Mouse (Mus musculus) heart, embryonic 14.5 days (tissue): ENCODE data around the gene Vwa7. TPM values are rescaled to one million over a fixed set of nuclear protein-coding genes. Genes with fewer than 3 reads are reported as not detected.
A peak's percentile ranks its signal among the peaks of the same experiment; 100 is the strongest.
"Not testable (repeated sequence)": the region's sequence is repeated elsewhere in the genome, so short reads cannot be mapped to it uniquely, and the experiment has no call there.

Source experiments
- ATAC-seq: fragments of 200-750 bp; cut with Nextera tagmentation; 2 replicates; pipeline ENCODE4 v1.8.0; 2017; ENCODE audit warnings: low read depth, moderate TSS enrichment; ENCODE audit not compliant: insufficient number of reproducible peaks, insufficient read depth, low FRiP score
- H3K27ac ChIP-seq, 2 experiments: fragments of 200-500 bp in 1 of 2; fragments of 300-500 bp in 1 of 2; sonication (generic) in 1 of 2; replicated peaks in 1 of 2; 2 replicates each; pipeline ENCODE4 v1.5.1; 2012 to 2014; ENCODE audit warnings: low read depth in 2 of 2, low read length in 2 of 2, control low read depth in 1 of 2, mild to moderate bottlenecking in 1 of 2, mixed read lengths in 1 of 2; ENCODE audit not compliant: control insufficient read depth in 1 of 2, insufficient read depth in 1 of 2
- H3K27me3 ChIP-seq: fragments of 300-500 bp; sonication (generic); 2 replicates; pipeline ENCODE4 v1.6.1; 2014; ENCODE audit warnings: mild to moderate bottlenecking, low read length, control low read depth; ENCODE audit not compliant: control insufficient read depth, insufficient read depth
- H3K36me3 ChIP-seq: fragments of 300-500 bp; sonication (generic); 2 replicates; pipeline ENCODE4 v1.6.1; 2014; ENCODE audit warnings: mild to moderate bottlenecking, control low read depth, low read length, mixed read lengths; ENCODE audit not compliant: control insufficient read depth, insufficient read depth
- H3K4me1 ChIP-seq, 2 experiments: fragments of 200-500 bp in 1 of 2; fragments of 300-500 bp in 1 of 2; sonication (generic) in 1 of 2; 2 replicates each; pipeline ENCODE4 v1.6.1; 2012 to 2014; ENCODE audit warnings: low read length in 2 of 2, control low read depth in 1 of 2, mixed read lengths in 1 of 2; ENCODE audit not compliant: control insufficient read depth in 2 of 2, insufficient read depth in 2 of 2
- H3K4me2 ChIP-seq: fragments of 300-500 bp; sonication (generic); 2 replicates; pipeline ENCODE4 v1.6.1; 2014; ENCODE audit warnings: mild to moderate bottlenecking, low read length
- H3K4me3 ChIP-seq, 2 experiments: fragments of 200-500 bp in 1 of 2; fragments of 300-500 bp in 1 of 2; sonication (generic) in 1 of 2; 2 replicates each; pipeline ENCODE4 v1.5.1; 2012 to 2014; ENCODE audit warnings: low read length in 2 of 2, mild to moderate bottlenecking in 2 of 2, control low read depth in 1 of 2, low read depth in 1 of 2, moderate library complexity in 1 of 2; ENCODE audit not compliant: control insufficient read depth in 1 of 2, insufficient read depth in 1 of 2
- H3K9ac ChIP-seq: fragments of 300-500 bp; sonication (generic); 2 replicates; pipeline ENCODE4 v1.6.1; 2014; ENCODE audit warnings: mild to moderate bottlenecking, low read length
- H3K9me3 ChIP-seq: fragments of 300-500 bp; sonication (generic); 2 replicates; pipeline ENCODE4 v1.6.1; 2016; ENCODE audit warnings: low read length, control low read depth; ENCODE audit not compliant: control insufficient read depth
- WGBS: fragments of 180-500 bp; shearing (Covaris S2); extraction: QIAGEN DNeasy Blood & Tissue Kit; methylation state at CpG from one replicate; pipeline ENCODE4 v1.1.7; 2014; 5-methylcytosine and 5-hydroxymethylcytosine counted together
- polyA plus RNA-seq: library from polyadenylated mRNA; unstranded; fragments of >200 nt; fragmentation: Nextera tagmentation; extraction: Ambion mirVana; gene quantifications from 2 replicates; pipeline ENCODE4 v1.2.1, GENCODE M21; 2014

The Vwa7 gene
- polyA plus RNA-seq, 1 experiment from 2014 or later, result 0.42 TPM

DNA sequence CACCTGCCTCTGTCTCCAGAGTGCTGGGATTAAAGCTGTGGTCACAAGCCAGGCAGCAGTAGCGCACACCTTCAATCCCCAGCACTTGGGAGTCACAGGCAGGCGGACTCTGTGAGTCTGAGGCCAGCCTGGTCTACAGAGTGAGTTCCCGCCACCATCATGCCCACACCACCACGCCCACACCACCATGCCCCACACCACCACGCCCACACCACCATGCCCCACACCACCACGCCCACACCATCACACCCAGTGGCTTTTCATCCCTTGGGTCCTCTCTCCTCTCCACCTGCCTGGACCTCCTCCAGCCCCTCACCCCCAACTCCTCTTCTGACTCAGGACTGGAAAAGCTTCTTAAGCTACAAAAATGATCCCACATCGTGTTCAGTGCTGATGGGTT, 15.5 kb downstream of the Vwa7 start:
- H3K36me3 ChIP-seq, result no peaks in the 10 kb centered on the region
- WGBS, result 77% methylated on average over 7 of the region's 7 CpGs
- H3K4me1 ChIP-seq, result peaks cover 6 to 14% of the 10 kb centered on the region in 2 experiments; a peak in 2 of 4 replicates
- H3K27ac ChIP-seq, result no peak overlapping the region
- no peak overlapping the region for H3K9ac ChIP-seq
- H3K27me3 ChIP-seq, result no peaks in the 10 kb centered on the region
- no peak for ATAC-seq
- H3K9me3 ChIP-seq, result no peaks in the 10 kb centered on the region
- no peak overlapping the region for H3K4me3 ChIP-seq
- no peak overlapping the region for H3K4me2 ChIP-seq

DNA sequence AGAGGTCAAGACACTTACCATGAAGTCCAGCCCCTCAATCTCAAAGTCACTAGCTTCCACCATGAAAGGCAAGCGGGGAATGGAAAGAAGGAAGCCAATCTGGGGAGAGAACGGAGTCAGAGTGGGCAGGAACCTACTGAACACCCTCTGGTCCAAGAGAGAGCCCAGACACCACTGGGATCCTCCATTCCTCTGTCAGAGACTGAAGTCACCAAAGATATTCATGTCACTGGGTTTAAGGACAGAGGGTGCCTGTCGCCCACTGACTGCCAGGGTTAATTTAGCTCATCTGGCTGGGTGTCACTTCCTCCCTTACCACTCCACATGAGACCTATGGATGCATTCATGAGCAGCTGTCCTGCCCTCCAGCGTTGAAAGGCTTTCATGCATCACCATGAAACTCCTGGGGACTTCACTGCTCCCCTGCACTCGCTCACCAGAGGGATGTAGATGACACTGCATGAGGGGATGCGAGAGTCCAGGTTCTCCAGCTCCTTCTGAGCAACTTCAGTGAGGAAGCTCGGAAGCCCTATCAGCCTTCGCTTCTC, 16.0 kb downstream of the Vwa7 start:
- Histone ChIP-seq H3K27ac (no peak overlapping the region), H3K4me1 (peaks cover 3 to 11% of the 10 kb centered on the region in 2 experiments; a peak in 2 of 4 replicates), H3K4me3 (no peak overlapping the region), H3K36me3 (no peaks in the 10 kb centered on the region), H3K9ac (no peak overlapping the region), H3K27me3 (no peaks in the 10 kb centered on the region), H3K9me3 (no peaks in the 10 kb centered on the region), H3K4me2 (no peak overlapping the region)
- WGBS, result 62% methylated on average over 8 of the region's 8 CpGs
- no peak for ATAC-seq

DNA sequence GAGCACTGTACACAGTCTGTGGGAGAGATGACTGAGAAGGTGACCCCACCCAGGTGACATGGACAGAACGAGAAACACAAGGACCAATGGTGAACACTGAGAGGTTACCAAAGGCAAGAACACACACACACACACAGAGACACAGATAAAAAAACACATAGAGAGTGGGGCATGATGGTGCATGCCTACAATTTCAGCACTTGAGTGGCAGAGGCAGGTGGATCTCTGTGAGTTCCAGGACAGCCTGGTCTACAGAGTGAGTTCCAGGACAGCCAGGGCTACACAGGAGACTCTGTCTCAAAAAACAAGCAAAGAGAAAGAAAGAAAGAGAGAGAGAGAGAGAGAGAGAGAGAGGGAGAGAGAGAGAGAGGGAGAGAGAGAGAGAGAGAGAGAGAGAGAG, 17.3 kb downstream of the Vwa7 start:
- not testable (repeated sequence) for H3K4me3 ChIP-seq, H3K9ac ChIP-seq, H3K27ac ChIP-seq, H3K9me3 ChIP-seq, H3K27me3 ChIP-seq, H3K4me2 ChIP-seq, H3K36me3 ChIP-seq, H3K4me1 ChIP-seq, ATAC-seq
- 57% methylated on average over 1 of the region's 1 CpGs for WGBS

DNA sequence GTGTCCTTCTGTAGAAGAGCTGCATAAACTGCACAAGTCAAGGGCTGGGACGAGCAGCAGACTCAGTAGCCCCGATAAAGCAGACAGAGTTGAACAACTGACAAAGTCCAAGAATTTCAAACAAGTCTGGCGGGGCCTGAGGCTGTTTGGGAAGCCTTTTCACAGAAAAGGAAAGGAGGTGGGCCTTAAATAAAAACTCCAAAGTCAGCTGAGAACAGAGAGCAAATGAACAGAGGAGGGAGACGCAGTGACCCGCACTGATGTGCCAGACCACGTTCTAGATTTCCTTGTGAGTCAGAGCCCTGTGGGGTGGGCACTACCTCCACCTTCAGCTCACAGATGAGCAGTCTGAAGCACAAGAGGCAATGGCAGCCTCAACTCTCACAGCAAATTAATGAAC, 18.5 kb downstream of the Vwa7 start:
- ATAC-seq, result no peak

DNA sequence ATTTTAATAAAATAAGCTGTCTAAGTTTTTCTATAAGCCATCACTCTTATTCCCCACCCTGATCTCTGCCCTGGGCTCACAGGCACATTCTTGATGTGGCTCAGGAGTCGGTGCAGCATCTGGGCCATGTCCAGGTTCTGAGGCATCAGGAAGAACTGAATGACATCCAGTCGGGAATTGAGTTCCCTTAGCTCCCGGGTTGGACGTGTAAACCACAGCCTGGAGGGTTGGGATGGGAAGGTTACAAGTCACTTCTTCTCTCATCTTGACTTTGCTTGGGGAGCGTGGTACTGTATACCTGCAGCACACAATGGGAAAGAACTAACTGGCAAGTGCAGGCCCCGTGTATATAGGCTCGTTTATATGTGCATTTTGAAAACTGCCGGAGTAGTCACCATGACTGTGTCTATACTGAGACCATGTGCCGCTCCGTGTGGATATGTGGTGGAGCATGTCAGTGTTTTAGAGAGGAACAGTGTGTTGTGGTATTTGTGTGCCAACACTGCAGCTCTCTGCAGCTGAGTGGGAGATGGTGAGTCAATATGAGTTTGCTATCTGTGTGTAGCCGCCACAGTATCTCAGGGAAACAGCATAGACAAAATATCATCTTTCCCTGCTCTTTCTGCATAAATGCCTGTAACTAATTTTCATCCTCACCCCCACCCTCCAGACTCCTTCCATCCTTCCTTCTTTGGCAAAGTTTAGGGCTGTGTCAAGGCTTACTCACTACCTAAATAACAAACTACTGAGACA, 22.9 kb downstream of the Vwa7 start:
- H3K9ac ChIP-seq, result no peak overlapping the region
- H3K9me3 ChIP-seq, result no peaks in the 10 kb centered on the region
- no peaks in the 10 kb centered on the region for H3K27me3 ChIP-seq
- 75% methylated on average over 11 of the region's 11 CpGs for WGBS
- 0 out of 4 replicates have a peak, but pooled peaks cover 0 to 4% of the 10 kb centered on the region in 2 experiments for H3K4me1 ChIP-seq
- H3K36me3 ChIP-seq, result no peaks in the 10 kb centered on the region
- ATAC-seq, result no peak
- no peak overlapping the region for H3K4me3 ChIP-seq
- H3K4me2 ChIP-seq, result no peak overlapping the region
- no peak overlapping the region for H3K27ac ChIP-seq

More for the DNA sequence above, 18.5 kb downstream of the Vwa7 start:
- H3K4me1 ChIP-seq, result 0 out of 4 replicates have a peak, but pooled peaks cover 0 to 1% of the 10 kb centered on the region in 2 experiments
- H3K9me3 ChIP-seq, result no peaks in the 10 kb centered on the region
- 66% methylated on average over 6 of the region's 6 CpGs for WGBS
- no peaks in the 10 kb centered on the region for H3K27me3 ChIP-seq
- no peak overlapping the region for H3K27ac ChIP-seq
- no peak overlapping the region for H3K9ac ChIP-seq
- no peak overlapping the region for H3K4me2 ChIP-seq
- H3K4me3 ChIP-seq, result no peak overlapping the region
- no peaks in the 10 kb centered on the region for H3K36me3 ChIP-seq

DNA sequence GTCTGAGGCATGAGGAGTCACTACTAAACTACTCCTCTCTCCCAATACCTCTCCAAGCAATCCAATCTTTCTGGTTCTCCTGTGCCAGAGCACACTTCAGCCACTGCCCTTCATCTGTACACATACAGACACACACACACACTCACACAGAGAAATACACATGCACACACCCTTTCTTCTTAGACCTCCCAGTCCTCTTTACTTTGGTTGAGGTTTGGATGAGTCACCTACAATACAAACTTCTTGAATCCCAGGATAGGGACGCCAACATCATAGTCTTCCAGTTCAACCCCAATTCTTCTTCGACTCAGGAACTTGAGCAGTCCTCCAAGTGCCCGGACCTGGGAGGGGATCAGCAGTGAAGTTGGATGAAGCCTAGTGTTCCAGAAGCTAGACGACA, 27.4 kb downstream of the Vwa7 start:
- WGBS, result 77% methylated on average over 4 of the region's 4 CpGs
- Histone ChIP-seq H3K27ac (peak overlapping the region; percentile 14 to 61; a peak in 1 of 4 replicates), H3K4me3 (no peak overlapping the region), H3K9ac (no peak overlapping the region), H3K9me3 (no peaks in the 10 kb centered on the region), H3K4me1 (peaks cover 16 to 43% of the 10 kb centered on the region in 2 experiments), H3K4me2 (no peak overlapping the region), H3K36me3 (no peaks in the 10 kb centered on the region), H3K27me3 (no peaks in the 10 kb centered on the region)
- no peak for ATAC-seq

DNA sequence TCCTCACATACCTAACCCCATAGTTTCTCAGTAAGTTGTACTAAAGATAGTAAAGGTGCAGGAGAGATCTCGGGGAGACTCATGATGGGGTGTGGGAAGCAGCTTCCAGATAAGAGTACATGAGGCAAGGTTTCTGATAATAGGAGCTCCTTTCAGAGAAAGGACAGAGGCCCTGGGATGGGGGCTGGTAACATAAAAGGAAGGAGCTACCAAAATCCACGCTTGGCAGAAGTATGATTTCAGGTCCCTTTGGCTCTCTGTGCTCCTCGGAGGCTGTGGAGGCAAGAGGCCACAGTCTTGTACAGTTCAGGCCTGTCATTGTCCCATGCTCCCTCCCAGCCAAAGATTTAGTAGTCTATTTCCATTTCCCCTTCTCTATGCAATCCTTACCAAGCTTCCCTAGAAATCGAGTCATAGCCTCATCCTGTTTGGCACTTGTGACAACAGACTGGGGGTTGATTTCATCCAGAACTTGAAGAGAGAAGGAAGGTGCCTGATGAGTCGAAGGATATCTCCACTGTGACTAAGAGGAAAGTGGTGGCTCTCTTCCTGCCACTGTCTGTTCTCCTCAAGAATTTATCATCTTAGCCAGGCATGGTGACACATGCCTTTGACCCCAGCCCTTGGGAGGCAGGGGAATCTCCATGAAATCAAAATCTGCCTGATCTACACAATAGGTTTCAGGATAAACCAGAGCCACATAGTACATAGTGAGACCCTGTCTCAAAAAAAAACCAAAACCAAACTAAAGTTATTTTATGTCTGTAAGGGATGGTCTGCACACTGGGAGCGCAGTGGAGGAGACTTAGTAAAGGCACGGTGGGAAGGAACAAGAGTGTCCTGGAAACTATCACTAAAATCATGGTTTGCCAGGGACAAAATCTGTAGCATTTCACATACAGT, 28.8 kb downstream of the Vwa7 start:
- Histone ChIP-seq H3K9ac (peak overlapping the region; percentile 94; the same call in 1 of the 2 replicates), H3K4me1 (peaks cover 24 to 51% of the 10 kb centered on the region in 2 experiments), H3K4me2 (peak overlapping the region; percentile 99), H3K27ac (peak overlapping the region; percentile 79 to 95), H3K36me3 (no peaks in the 10 kb centered on the region), H3K27me3 (no peaks in the 10 kb centered on the region), H3K9me3 (no peaks in the 10 kb centered on the region), H3K4me3 (peak overlapping the region in 1 of 2 experiments; percentile 65; a peak in 1 of 4 replicates)
- 54% methylated on average over 7 of the region's 7 CpGs for WGBS
- no peak for ATAC-seq
